Mouse (Mus musculus) lung, postnatal 0 days (tissue): ENCODE measurements around the gene Fam184a.

Source experiments
- CTCF ChIP-seq: IDR thresholded peaks from 2 replicates; pipeline ENCODE4 v1.5.1; 2016; ENCODE audit warnings: antibody characterized with exemption, mild to moderate bottlenecking
- EP300 ChIP-seq: IDR thresholded peaks from 2 replicates; pipeline ENCODE4 v1.6.1; 2016; ENCODE audit warnings: antibody characterized with exemption, mild to moderate bottlenecking, control low read depth

- no peak for TF ChIP-seq EP300
- no peak for TF ChIP-seq CTCF
Observed at GRCm38 (mm10) chr10:53585777-53586176, 165.1 kb downstream of the Fam184a start.
